Mouse (Mus musculus) olfactory bulb, adult 2 months (tissue): ENCODE results near the gene Gm45521.

Experiments
- CTCF ChIP-seq: fragments of 200-500 bp; IDR thresholded peaks from 2 replicates; pipeline ENCODE4 v1.5.1; 2012; ENCODE audit warnings: low read depth, mild to moderate bottlenecking, low read length, moderate library complexity; ENCODE audit not compliant: insufficient read depth
- POLR2A ChIP-seq: fragments of 200-500 bp; IDR thresholded peaks from 2 replicates; pipeline ENCODE4 v1.6.1; 2012; ENCODE audit warnings: mild to moderate bottlenecking, low read depth, low read length, moderate library complexity; ENCODE audit not compliant: insufficient read depth

DNA sequence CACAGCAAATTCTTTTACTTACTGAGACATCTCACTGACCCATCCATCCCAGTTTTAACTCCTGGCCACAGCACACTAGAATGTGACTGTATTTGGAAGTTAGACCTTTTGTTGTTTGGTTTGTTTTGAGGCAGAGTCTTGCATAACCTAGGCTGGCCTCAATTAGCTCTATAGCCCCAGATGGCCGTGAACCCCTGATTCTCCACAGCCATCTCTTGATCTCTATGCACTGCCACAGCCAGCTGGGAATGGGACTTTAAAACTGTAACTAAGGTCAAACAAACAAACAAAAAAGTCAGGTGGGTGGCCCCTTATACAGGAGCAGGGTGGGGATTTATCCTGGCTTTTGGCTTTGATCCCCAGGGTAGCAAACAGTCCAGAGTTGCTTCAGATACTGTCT, 17.6 kb downstream of the Gm45521 start:
- TF ChIP-seq POLR2A (no peak), CTCF (no peak)
